Mouse (Mus musculus) CH12.LX (cell line): ENCODE results near the gene Zp3. TPM values are rescaled to one million over a fixed set of nuclear protein-coding genes. Genes with fewer than 3 reads are reported as not detected.
A peak's percentile ranks its signal among the peaks of the same experiment; 100 is the strongest.

Experiments
- DNase-seq: peaks from one replicate; pipeline ENCODE4 v3.0.0-alpha.2; 2013; ENCODE audit errors: extremely low read depth
- H3K27ac ChIP-seq: 2 replicates; pipeline ENCODE4 v1.5.1; 2012; ENCODE audit warnings: low read depth, mild to moderate bottlenecking, control low read depth, moderate library complexity; ENCODE audit not compliant: insufficient read depth
- H3K27me3 ChIP-seq: replicated peaks from 2 replicates; pipeline ENCODE3; 2012; ENCODE audit warnings: inconsistent platforms
- H3K36me3 ChIP-seq, 2 experiments: replicated peaks in 1 of 2; 2 replicates each; pipeline versions ENCODE3 to v1.6.1; 2012; ENCODE audit warnings: inconsistent platforms in 1 of 2, low read length in 1 of 2, mild to moderate bottlenecking in 1 of 2, mixed read lengths in 1 of 2, moderate library complexity in 1 of 2; ENCODE audit not compliant: control insufficient read depth in 1 of 2, insufficient read depth in 1 of 2
- H3K4me1 ChIP-seq, 2 experiments: 2 replicates each; pipeline ENCODE4 v1.6.1; 2012; ENCODE audit warnings: inconsistent platforms in 1 of 2, moderate library complexity in 1 of 2; ENCODE audit not compliant: insufficient read depth in 2 of 2, control insufficient read depth in 1 of 2
- H3K4me2 ChIP-seq: 2 replicates; pipeline ENCODE4 v1.6.1; 2012; ENCODE audit warnings: low read depth, mild to moderate bottlenecking, control low read depth; ENCODE audit not compliant: poor library complexity, insufficient read depth, severe bottlenecking
- H3K4me3 ChIP-seq, 3 experiments: fragments of 150-350 bp in 1 of 3; sonication (generic) in 1 of 3; replicated peaks in 1 of 3; 2 replicates each; pipeline versions ENCODE3 to v1.5.1; 2011 to 2012; ENCODE audit warnings: low read depth in 2 of 3, low read length in 2 of 3, mild to moderate bottlenecking in 2 of 3, moderate library complexity in 2 of 3, control low read depth in 1 of 3, improper control_type of control experiment in 1 of 3, inconsistent platforms in 1 of 3, mixed read lengths in 1 of 3; ENCODE audit not compliant: poor library complexity in 1 of 3
- H3K79me2 ChIP-seq: replicated peaks from 2 replicates; pipeline ENCODE4 v1.6.1; 2012; ENCODE audit warnings: mild to moderate bottlenecking, moderate library complexity; ENCODE audit not compliant: control insufficient read depth, poor library complexity, insufficient read depth, severe bottlenecking; ENCODE audit errors: extremely low read depth
- H3K9ac ChIP-seq: 2 replicates; pipeline ENCODE4 v1.6.1; 2012; ENCODE audit warnings: low read depth, mild to moderate bottlenecking, control low read depth, moderate library complexity; ENCODE audit not compliant: insufficient read depth
- H3K9me3 ChIP-seq: replicated peaks from 2 replicates; pipeline ENCODE3; 2012; ENCODE audit warnings: low read length, inconsistent platforms, mixed read lengths
- BHLHE40 ChIP-seq: IDR thresholded peaks from 2 replicates; pipeline ENCODE4 v1.6.1; 2011; ENCODE audit warnings: mild to moderate bottlenecking, low read depth, low read length, improper control_type of control experiment
- CHD2 ChIP-seq: IDR thresholded peaks from 2 replicates; pipeline ENCODE4 v1.6.1; 2011; ENCODE audit warnings: low read length, improper control_type of control experiment
- CTCF ChIP-seq, 2 experiments: IDR thresholded peaks in 1 of 2; conservative IDR thresholded peaks in 1 of 2; 2 replicates each; pipeline ENCODE4 v1.5.1; 2011 to 2012; ENCODE audit warnings: low read depth in 2 of 2, low read length in 2 of 2, improper control_type of control experiment in 1 of 2, inconsistent platforms in 1 of 2, mild to moderate bottlenecking in 1 of 2, moderate library complexity in 1 of 2
- EP300 ChIP-seq: IDR thresholded peaks from 2 replicates; pipeline ENCODE4 v1.6.1; 2011; ENCODE audit warnings: low read length, improper control_type of control experiment
- ETS1 ChIP-seq: conservative IDR thresholded peaks from 2 replicates; pipeline ENCODE4 v1.6.1; 2012; ENCODE audit warnings: low read depth, mild to moderate bottlenecking, inconsistent platforms, low read length, improper control_type of control experiment, moderate library complexity
- IRF4 ChIP-seq: IDR thresholded peaks from 2 replicates; pipeline ENCODE4 v1.6.1; 2014; ENCODE audit warnings: low read depth, mild to moderate bottlenecking, inconsistent platforms, low read length, improper control_type of control experiment
- JUN ChIP-seq: IDR thresholded peaks from 2 replicates; pipeline ENCODE4 v1.6.1; 2011; ENCODE audit warnings: low read depth, mild to moderate bottlenecking, low read length, improper control_type of control experiment, moderate library complexity; ENCODE audit not compliant: insufficient read depth
- MAFK ChIP-seq: IDR thresholded peaks from 2 replicates; pipeline ENCODE4 v1.6.1; 2011; ENCODE audit warnings: low read length, improper control_type of control experiment; ENCODE audit not compliant: insufficient replicate concordance
- MEF2A ChIP-seq: IDR thresholded peaks from 2 replicates; pipeline ENCODE4 v1.6.1; 2014; ENCODE audit warnings: low read depth, mild to moderate bottlenecking, inconsistent platforms, low read length, improper control_type of control experiment, borderline replicate concordance
- NELFE ChIP-seq: IDR thresholded peaks from 2 replicates; pipeline ENCODE4 v1.6.1; 2011; ENCODE audit warnings: low read depth, low read length, improper control_type of control experiment
- PAX5 ChIP-seq: IDR thresholded peaks from 2 replicates; pipeline ENCODE4 v1.6.1; 2012; ENCODE audit warnings: low read length, inconsistent platforms, mixed read lengths
- POLR2A ChIP-seq: IDR thresholded peaks from 2 replicates; pipeline ENCODE4 v1.6.1; 2011; ENCODE audit warnings: low read depth, mild to moderate bottlenecking, improper control_type of control experiment, low read length
- POLR2AphosphoS2 ChIP-seq: IDR thresholded peaks from 2 replicates; pipeline ENCODE4 v1.6.1; 2011; ENCODE audit warnings: low read depth, low read length, improper control_type of control experiment
- RAD21 ChIP-seq: IDR thresholded peaks from 2 replicates; pipeline ENCODE4 v1.6.1; 2011; ENCODE audit warnings: low read depth, mild to moderate bottlenecking, low read length, improper control_type of control experiment, moderate library complexity
- RCOR1 ChIP-seq: conservative IDR thresholded peaks from 2 replicates; pipeline ENCODE4 v1.6.1; 2012; ENCODE audit warnings: low read depth, mild to moderate bottlenecking, inconsistent platforms, low read length, improper control_type of control experiment
- SIN3A ChIP-seq: IDR thresholded peaks from 2 replicates; pipeline ENCODE4 v1.6.1; 2012; ENCODE audit warnings: low read length, improper control_type of control experiment, inconsistent platforms
- SMC3 ChIP-seq: IDR thresholded peaks from 2 replicates; pipeline ENCODE4 v1.6.1; 2011; ENCODE audit warnings: low read depth, low read length, improper control_type of control experiment
- USF1 ChIP-seq: IDR thresholded peaks from 2 replicates; pipeline ENCODE4 v1.6.1; 2014; ENCODE audit warnings: low read depth, mild to moderate bottlenecking, inconsistent platforms, low read length, improper control_type of control experiment
- ZKSCAN1 ChIP-seq: IDR thresholded peaks from 2 replicates; pipeline ENCODE4 v1.6.1; 2012; ENCODE audit warnings: low read depth, inconsistent platforms, low read length, improper control_type of control experiment, borderline replicate concordance
- dilution Hi-C: fragments of 300-500 bp; cut with MboI; formaldehyde crosslinking; loops from 2 replicates; pipeline ENCODE4 v1.14.3; 2020; ENCODE audit warnings: low sequenced_read_pairs; ENCODE audit not compliant: extremely low pct_unique_long_range_greater_than_20kb, extremely low pct_ligation_motif_present
- in situ Hi-C: fragments of 300-500 bp; cut with MboI; formaldehyde crosslinking; loops from 3 replicates; pipeline ENCODE4 v1.14.3; 2019; ENCODE audit warnings: low sequenced_read_pairs, low pct_ligation_motif_present, low pct_unique_long_range_greater_than_20kb, mixed read lengths
- polyA plus RNA-seq: library from polyadenylated mRNA; unstranded; fragments of >175 nt; gene quantifications from 2 replicates; pipeline ENCODE4 v1.2.1, GENCODE M21; 2012; ENCODE audit warnings: low read depth; ENCODE audit not compliant: insufficient read length
- total RNA-seq, 2 experiments: library from RNA; depleted of rRNA; stranded (reverse); fragments of 300-350 nt in 1 of 2; fragments of >200 nt in 1 of 2; gene quantifications; 2 replicates each; pipeline ENCODE4 v1.2.3; 2012 to 2014

The Zp3 gene
- total and polyA plus RNA-seq, 3 experiments: 0.13 TPM; not detected in 2

- TF ChIP-seq MEF2A: no peak
- peak; percentile 41 for TF ChIP-seq RAD21
- TF ChIP-seq CTCF (conservative IDR thresholded peaks at IDR 0.05 in 1 of 2, IDR thresholded peaks at IDR 0.05 in 1 of 2; ENCODE audit: low read depth in 2 of 2, low read length in 2 of 2): peak in 1 of 2 experiments; percentile 58; a peak in 2 of 4 replicates
- TF ChIP-seq SMC3: peak; percentile 67
- TF ChIP-seq USF1: no peak
- no peak for TF ChIP-seq POLR2A
- Histone ChIP-seq H3K4me2 (no peak overlapping the region), H3K36me3 (peaks cover 58 to 97% of the 10 kb centered on the region in 2 experiments), H3K9me3 (no peaks in the 10 kb centered on the region), H3K27me3 (no peaks in the 10 kb centered on the region), H3K9ac (no peak overlapping the region), H3K4me3 (no peak overlapping the region), H3K79me2 (no peaks in the 10 kb centered on the region), H3K4me1 (peaks cover under 1 to 41% of the 10 kb centered on the region in 2 experiments; a peak in 2 of 4 replicates), H3K27ac (no peak overlapping the region)
- dilution Hi-C loops (no loop called here), in situ Hi-C loops (loop anchor here (5.0 kb wide), 1 partner anchor 35 kb away; the partner anchor contains the start of gene Dtx2)
- DNase-seq: no peak
Observed at GRCm38 (mm10) chr5:136027612-136028311, 47.9 kb downstream of the Zp3 start.

- H3K27me3 ChIP-seq: no peaks in the 10 kb centered on the region
- H3K4me2 ChIP-seq: no peak overlapping the region
- peaks cover 9 to 47% of the 10 kb centered on the region in 2 experiments for H3K4me1 ChIP-seq
- H3K79me2 ChIP-seq: no peaks in the 10 kb centered on the region
- H3K9me3 ChIP-seq: peaks cover 24% of the 10 kb centered on the region
- TF ChIP-seq EP300 (peak; percentile 36; the same call in 1 of the 2 replicates), MAFK (no peak), BHLHE40 (peak; percentile 84)
- dilution Hi-C loops (no loop called here), in situ Hi-C loops (no loop called here)
- no peak overlapping the region for H3K4me3 ChIP-seq
- H3K9ac ChIP-seq: no peak overlapping the region
- peaks cover 29 to 42% of the 10 kb centered on the region in 2 experiments for H3K36me3 ChIP-seq
- DNase-seq: no peak
- H3K27ac ChIP-seq: no peak overlapping the region
Observed at GRCm38 (mm10) chr5:136034868-136035267, 55.0 kb downstream of the Zp3 start.

GRCm38 (mm10) chr5:136035285-136035684 is 55.4 kb downstream of the Zp3 start:
- H3K9ac ChIP-seq: no peak overlapping the region
- no peaks in the 10 kb centered on the region for H3K79me2 ChIP-seq
- no peak overlapping the region for H3K4me2 ChIP-seq
- peaks cover 12 to 47% of the 10 kb centered on the region in 2 experiments for H3K4me1 ChIP-seq
- H3K9me3 ChIP-seq: peaks cover 26% of the 10 kb centered on the region
- H3K4me3 ChIP-seq: no peak overlapping the region
- peaks cover 25 to 38% of the 10 kb centered on the region in 2 experiments for H3K36me3 ChIP-seq
- TF ChIP-seq NELFE (no peak), SIN3A (no peak), BHLHE40 (no peak), JUN (no peak), RCOR1 (no peak), CHD2 (no peak), IRF4 (no peak), ZKSCAN1 (no peak), POLR2AphosphoS2 (no peak), CTCF (conservative IDR thresholded peaks at IDR 0.05 in 1 of 2, IDR thresholded peaks at IDR 0.05 in 1 of 2; ENCODE audit: low read depth in 2 of 2, low read length in 2 of 2) (no peak), ETS1 (no peak), POLR2A (no peak), PAX5 (no peak)
- no peak overlapping the region for H3K27ac ChIP-seq
- dilution Hi-C loops (no loop called here), in situ Hi-C loops (no loop called here)
- no peak for DNase-seq
- no peaks in the 10 kb centered on the region for H3K27me3 ChIP-seq
